Mouse (Mus musculus): ENCODE results near the gene Ssrp1.

Ssrp1 gene

DNA sequence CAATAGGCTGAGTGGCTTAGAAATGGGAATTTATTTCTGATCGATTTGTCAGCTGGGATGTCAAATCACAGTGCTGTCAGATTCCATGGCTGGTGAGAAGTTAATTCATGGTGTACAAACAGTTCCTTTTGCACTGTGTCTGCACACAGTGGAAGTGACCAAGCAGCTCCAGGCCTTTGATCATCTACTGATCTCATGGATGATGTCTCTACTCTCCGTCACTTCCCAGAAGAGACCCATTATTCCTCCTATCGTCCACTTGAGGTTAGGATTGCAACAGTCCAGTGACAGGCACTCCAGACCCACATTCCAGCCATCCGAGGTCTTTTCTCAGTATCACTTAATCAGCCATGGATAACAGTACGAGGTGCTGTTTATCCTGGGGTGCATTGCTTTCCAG is 36.7 kb downstream of the Ssrp1 start:
- DNase-seq (ENCODE audit: low spot score in 2 of 2): no peak

DNA sequence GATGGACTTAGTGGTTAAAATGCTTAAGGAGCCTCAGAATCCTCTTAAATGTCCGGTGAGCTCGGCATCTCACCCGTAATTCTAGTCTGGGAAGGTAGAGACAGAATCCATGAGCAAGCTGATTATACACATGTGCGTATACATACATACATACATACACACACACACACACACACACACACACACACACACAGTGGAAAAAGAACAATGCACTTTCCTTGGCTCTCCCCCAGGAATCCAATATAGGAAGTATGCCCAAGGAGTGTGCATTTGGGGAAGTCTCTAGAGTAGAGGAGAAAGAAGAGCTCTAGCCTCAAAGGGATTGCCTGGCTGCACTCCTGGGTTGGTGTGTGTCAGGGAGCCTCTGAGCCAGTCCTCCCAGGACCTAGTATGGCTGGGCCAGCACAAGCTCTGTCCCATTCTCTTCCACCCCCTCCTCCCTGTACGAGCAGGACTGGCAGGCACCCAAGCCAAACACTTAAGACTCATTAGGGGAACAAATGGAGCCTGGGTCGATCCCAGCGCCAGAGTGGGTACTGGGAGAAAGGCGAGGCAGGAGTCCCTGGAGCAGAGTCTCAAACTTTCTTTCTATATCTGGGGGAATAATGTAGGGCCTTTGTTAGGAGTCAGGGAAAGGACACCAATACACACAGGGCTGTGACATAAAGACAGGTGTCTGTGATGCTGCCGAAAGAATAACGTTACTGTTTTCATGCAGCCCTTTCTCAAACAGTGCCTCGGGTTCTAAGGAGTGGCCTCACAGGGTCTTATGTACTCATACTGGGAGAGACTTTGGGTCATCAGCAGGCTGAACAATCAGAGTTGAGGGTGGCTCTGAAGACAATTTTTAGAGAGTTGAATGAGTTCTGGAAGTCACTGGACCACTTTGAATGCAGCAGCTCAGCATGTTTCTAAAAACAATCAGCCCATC is 51.9 kb downstream of the Ssrp1 start:
- no peak for DNase-seq (ENCODE audit: low spot score in 2 of 2)

DNA sequence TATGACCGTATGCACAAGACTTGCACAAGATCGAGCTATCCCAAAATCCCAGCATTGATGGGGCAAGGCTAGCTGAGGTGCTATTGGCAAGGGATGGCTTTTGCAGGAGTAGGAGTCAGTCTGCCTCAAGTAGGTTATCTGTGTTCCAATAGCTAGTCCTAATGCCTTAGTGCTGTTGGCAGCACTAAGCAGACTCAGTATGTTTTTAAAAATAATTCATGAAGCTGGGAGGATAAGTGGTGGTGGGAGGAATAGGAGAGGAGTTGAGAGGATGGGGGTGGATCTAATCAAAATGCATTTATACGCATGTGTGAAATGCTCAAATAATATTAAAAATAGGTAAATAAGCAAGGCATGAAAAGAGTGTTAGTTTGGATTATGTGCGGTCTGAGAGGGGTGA is 54.3 kb downstream of the Ssrp1 start:
- no peak for DNase-seq (ENCODE audit: low spot score in 2 of 2)

DNA sequence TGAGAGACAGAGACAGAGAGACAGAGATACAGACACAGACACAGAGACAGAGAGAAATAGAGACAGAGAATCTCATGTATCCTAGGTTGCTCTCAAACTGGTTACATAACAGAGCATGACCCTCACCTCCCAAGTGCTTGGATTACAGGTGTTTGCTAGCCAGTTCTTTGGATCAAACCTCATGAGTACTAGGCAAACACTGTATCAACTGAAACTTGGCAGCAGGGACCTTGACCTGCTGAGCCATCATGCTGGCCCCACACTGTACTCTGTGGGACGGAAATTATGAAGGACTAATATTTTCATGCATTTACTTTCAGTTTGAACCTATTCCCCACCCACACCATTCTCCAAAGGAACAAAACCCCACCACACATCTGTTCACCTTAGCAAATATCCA is 56.3 kb downstream of the Ssrp1 start:
- DNase-seq (ENCODE audit: low spot score in 2 of 2): no peak

DNA sequence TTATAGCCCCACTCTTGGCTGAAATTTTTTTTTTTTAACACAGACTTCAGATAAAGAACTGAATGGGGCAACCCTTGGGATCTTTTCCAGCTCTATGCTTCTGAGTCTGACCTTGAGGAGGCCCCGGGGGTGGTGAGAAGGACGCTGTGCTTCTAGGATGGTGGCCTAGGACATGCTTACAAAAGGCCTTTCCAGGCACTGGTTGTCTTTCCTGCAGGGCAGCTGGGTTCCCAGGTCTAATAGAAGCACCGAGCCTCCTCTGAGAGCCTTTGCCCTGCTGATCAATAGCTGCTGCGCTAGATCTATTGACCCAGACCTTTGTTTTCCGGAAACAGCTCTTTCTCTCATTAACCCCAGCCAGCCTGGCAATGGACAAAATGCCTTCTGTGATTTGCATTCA is 58.9 kb downstream of the Ssrp1 start:
- DNase-seq (ENCODE audit: low spot score in 2 of 2): no peak
